Mouse (Mus musculus) forebrain, embryonic 15.5 days (tissue): ENCODE measurements around the gene Sephs1. TPM values are rescaled to one million over a fixed set of nuclear protein-coding genes. Genes with fewer than 3 reads are reported as not detected.
"Not testable (repeated sequence)": the region's sequence is repeated elsewhere in the genome, so short reads cannot be mapped to it uniquely, and the experiment has no call there.

Source experiments
- ATAC-seq: fragments of 200-750 bp; cut with Nextera tagmentation; replicated peaks from 2 replicates; pipeline ENCODE4 v1.8.0; 2017; ENCODE audit warnings: mild to moderate bottlenecking, moderate TSS enrichment, moderate library complexity
- H3K27ac ChIP-seq: fragments of 300-500 bp; sonication (generic); replicated peaks from 2 replicates; pipeline ENCODE4 v1.5.1; 2015; ENCODE audit warnings: mild to moderate bottlenecking, inconsistent platforms
- H3K27me3 ChIP-seq: fragments of 300-500 bp; sonication (generic); 2 replicates; pipeline ENCODE4 v1.6.1; 2015; ENCODE audit warnings: inconsistent platforms
- H3K36me3 ChIP-seq: fragments of 300-500 bp; sonication (generic); 2 replicates; pipeline ENCODE4 v1.6.1; 2015; ENCODE audit warnings: mild to moderate bottlenecking, inconsistent platforms
- H3K4me1 ChIP-seq: fragments of 300-500 bp; sonication (generic); 2 replicates; pipeline ENCODE4 v1.6.1; 2015; ENCODE audit warnings: inconsistent platforms
- H3K4me2 ChIP-seq: fragments of 300-500 bp; sonication (generic); replicated peaks from 2 replicates; pipeline ENCODE4 v1.6.1; 2015; ENCODE audit warnings: mild to moderate bottlenecking, inconsistent platforms
- H3K4me3 ChIP-seq: fragments of 300-500 bp; sonication (generic); 2 replicates; pipeline ENCODE4 v1.5.1; 2015; ENCODE audit warnings: mild to moderate bottlenecking, inconsistent platforms
- H3K9ac ChIP-seq: fragments of 300-500 bp; sonication (generic); replicated peaks from 2 replicates; pipeline ENCODE4 v1.6.1; 2015; ENCODE audit warnings: mild to moderate bottlenecking, inconsistent platforms
- H3K9me3 ChIP-seq: fragments of 300-500 bp; sonication (generic); 2 replicates; pipeline ENCODE4 v1.6.1; 2016; ENCODE audit warnings: inconsistent platforms
- WGBS: fragments of 180-500 bp; shearing (Covaris S2); methylation state at CpG from one replicate; pipeline ENCODE4 v1.1.7; 2015; ENCODE audit warnings: mixed read lengths; 5-methylcytosine and 5-hydroxymethylcytosine counted together
- polyA plus RNA-seq: library from polyadenylated mRNA; unstranded; fragments of >200 nt; fragmentation: Nextera tagmentation; extraction: Ambion mirVana; gene quantifications from 2 replicates; pipeline ENCODE4 v1.2.1, GENCODE M21; 2015

Sephs1 gene
- polyA plus RNA-seq, 1 experiment from 2014 or later: 80.5 TPM

DNA sequence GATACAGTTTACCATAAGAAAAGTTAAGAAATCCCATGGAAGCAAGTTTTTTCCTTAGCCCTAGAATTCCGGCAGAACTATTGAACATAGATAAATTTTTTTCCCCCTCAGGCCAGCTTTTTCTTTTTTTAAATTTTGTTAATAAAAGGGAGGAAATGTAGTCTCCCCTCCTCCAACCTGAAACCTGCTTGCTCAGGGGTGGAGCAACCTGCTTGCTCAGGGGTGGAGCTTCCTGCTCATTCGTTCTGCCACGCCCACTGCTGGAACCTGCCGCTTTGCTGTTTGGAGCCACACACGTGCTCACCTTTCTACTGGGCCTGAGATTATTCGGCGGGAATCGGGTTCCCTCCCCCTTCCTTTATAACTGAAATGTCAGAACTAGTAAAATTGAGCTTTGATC is 68.3 kb downstream of the Sephs1 start:
- not testable (repeated sequence) for H3K4me3 ChIP-seq, H3K27ac ChIP-seq, H3K4me1 ChIP-seq, H3K27me3 ChIP-seq, H3K9me3 ChIP-seq, H3K36me3 ChIP-seq, H3K9ac ChIP-seq, ATAC-seq, H3K4me2 ChIP-seq
- WGBS: 81% methylated on average over 8 of the region's 8 CpGs

DNA sequence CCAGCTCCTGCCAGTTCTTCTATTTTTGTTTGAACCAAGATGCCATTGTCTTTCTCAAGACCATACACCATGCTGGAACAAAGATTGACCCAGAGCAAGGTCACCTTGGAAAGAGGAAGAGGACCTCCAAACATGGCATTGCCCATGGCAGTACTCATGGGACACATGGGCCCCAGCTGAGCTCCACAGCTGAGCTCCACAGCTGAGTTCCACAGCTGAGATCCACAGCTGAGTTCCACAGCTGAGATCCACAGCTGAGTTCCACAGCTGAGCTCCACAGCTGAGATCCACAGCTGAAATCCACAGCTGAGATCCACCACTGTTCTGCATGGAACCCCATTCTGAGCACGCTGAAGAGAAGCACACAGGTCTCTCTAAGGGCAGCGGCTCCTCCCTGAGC is 69.6 kb downstream of the Sephs1 start:
- H3K27me3 ChIP-seq: no peaks in the 10 kb centered on the region
- no peaks in the 10 kb centered on the region for H3K9me3 ChIP-seq
- ATAC-seq: no peak
- H3K27ac ChIP-seq: no peak overlapping the region
- no peaks in the 10 kb centered on the region for H3K4me1 ChIP-seq
- no peak overlapping the region for H3K9ac ChIP-seq
- no peaks in the 10 kb centered on the region for H3K36me3 ChIP-seq
- no peak overlapping the region for H3K4me3 ChIP-seq
- WGBS: 100% methylated on average over 2 of the region's 2 CpGs
- H3K4me2 ChIP-seq: no peak overlapping the region

DNA sequence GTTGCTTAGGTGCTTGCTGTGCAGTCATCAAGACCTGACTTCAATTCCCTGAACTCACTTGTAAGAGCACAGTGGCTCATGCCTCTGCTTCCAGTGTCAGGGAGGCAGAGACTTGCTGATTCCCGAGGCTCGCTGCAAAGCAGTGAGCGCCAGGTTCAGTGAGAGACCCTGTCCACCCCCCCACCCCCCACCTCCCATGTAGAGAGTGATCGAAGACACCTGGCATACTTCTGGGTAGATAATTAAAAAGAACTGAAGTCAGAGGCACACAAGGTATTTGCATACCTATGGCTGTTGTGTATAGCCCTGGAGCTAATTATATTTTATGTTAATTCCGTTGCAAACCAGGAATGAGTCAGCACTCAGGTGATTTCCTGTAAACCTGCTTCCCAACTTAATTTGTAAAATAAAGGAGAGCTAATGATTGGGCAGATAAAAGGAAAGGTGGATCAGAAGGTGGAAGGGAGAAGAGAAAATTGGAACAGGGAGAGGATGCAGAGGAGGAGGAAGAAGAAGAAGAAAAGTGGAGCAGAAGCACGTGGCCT is 72.9 kb downstream of the Sephs1 start:
- WGBS: 74% methylated on average over 6 of the region's 6 CpGs
- no peak for ATAC-seq
- Histone ChIP-seq H3K9ac (no peak overlapping the region), H3K9me3 (no peaks in the 10 kb centered on the region), H3K27me3 (no peaks in the 10 kb centered on the region), H3K36me3 (no peaks in the 10 kb centered on the region), H3K4me2 (no peak overlapping the region), H3K4me3 (no peak overlapping the region), H3K4me1 (no peaks in the 10 kb centered on the region), H3K27ac (no peak overlapping the region)

DNA sequence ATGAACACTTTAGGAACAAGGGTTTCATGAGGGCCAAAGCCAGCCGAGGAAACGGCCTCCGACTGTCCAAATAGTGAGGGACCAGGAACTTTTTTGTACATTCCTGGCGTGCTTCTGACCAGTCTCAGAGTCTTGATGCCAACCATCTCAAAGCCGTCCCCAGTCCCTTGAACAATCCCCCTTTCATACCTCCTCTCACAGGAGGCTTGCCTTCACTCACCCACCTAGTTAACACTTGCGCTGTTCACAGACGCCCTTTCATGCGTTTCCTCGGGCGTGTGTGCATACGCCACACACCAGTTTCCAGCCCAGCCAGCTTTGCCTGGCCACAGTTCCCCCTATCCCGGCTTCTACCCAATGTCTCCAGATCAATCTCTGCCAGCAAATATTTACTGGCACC is 76.7 kb downstream of the Sephs1 start:
- no peak for ATAC-seq
- no peak overlapping the region for H3K27ac ChIP-seq
- WGBS: 90% methylated on average over 12 of the region's 12 CpGs

More for the DNA sequence above, 76.7 kb downstream of the Sephs1 start:
- Histone ChIP-seq H3K4me2 (no peak overlapping the region), H3K9ac (no peak overlapping the region), H3K36me3 (no peaks in the 10 kb centered on the region), H3K27me3 (no peaks in the 10 kb centered on the region), H3K4me3 (no peak overlapping the region), H3K4me1 (no peaks in the 10 kb centered on the region), H3K9me3 (no peaks in the 10 kb centered on the region)

Other genes with a start within 250 kb of the Sephs1 start
- 55.2 and 58.4 TPM in 2 replicates for gene Prpf18, start 229.5 kb upstream of the Sephs1 start, polyA plus RNA-seq
- gene Bend7, start 163.7 kb upstream of the Sephs1 start, polyA plus RNA-seq: 2.5 and 3.4 TPM in 2 replicates
- gene Phyh, start 37.5 kb downstream of the Sephs1 start, polyA plus RNA-seq: 44.6 and 50.8 TPM in 2 replicates
- gene Ucma, start 94.6 kb downstream of the Sephs1 start, polyA plus RNA-seq: not detected in 2 replicates
- gene Mcm10, start 131.2 kb downstream of the Sephs1 start, polyA plus RNA-seq: 11.8 and 14.9 TPM in 2 replicates
- gene Optn, start 182.5 kb downstream of the Sephs1 start, polyA plus RNA-seq: 5.7 and 6.6 TPM in 2 replicates